Mouse (Mus musculus) small intestine, adult 2 months (tissue): ENCODE data around the gene Spsb2. TPM values are rescaled to one million over a fixed set of nuclear protein-coding genes. Genes with fewer than 3 reads are reported as not detected.

Source experiments
- H3K27ac ChIP-seq: fragments of 200-500 bp; 2 replicates; pipeline ENCODE4 v1.5.1; 2012; ENCODE audit warnings: low read depth, low read length, control low read depth, inconsistent platforms; ENCODE audit not compliant: insufficient read depth
- H3K27me3 ChIP-seq: fragments of 200-500 bp; 2 replicates; pipeline ENCODE4 v1.6.1; 2012; ENCODE audit warnings: mild to moderate bottlenecking, moderate library complexity, low read length, inconsistent platforms; ENCODE audit not compliant: control insufficient read depth, insufficient read depth
- H3K36me3 ChIP-seq: fragments of 200-500 bp; 2 replicates; pipeline ENCODE4 v1.6.1; 2012; ENCODE audit warnings: mild to moderate bottlenecking, low read length, control low read depth, inconsistent platforms; ENCODE audit not compliant: control insufficient read depth, insufficient read depth
- H3K4me1 ChIP-seq: fragments of 200-500 bp; 2 replicates; pipeline ENCODE4 v1.6.1; 2012; ENCODE audit warnings: low read length, inconsistent platforms, mixed read lengths; ENCODE audit not compliant: control insufficient read depth, insufficient read depth, insufficient read length
- H3K4me3 ChIP-seq: fragments of 200-500 bp; 2 replicates; pipeline ENCODE4 v1.5.1; 2012; ENCODE audit warnings: low read depth, mild to moderate bottlenecking, control low read depth, inconsistent platforms, low read length, moderate library complexity
- CTCF ChIP-seq: fragments of 200-500 bp; IDR thresholded peaks from 2 replicates; pipeline ENCODE4 v1.5.1; 2012; ENCODE audit warnings: low read depth, mild to moderate bottlenecking, control low read depth, inconsistent platforms, low read length, moderate library complexity, mixed read lengths; ENCODE audit not compliant: insufficient replicate concordance, insufficient read length; ENCODE audit errors: extremely low read depth
- POLR2A ChIP-seq: fragments of 200-500 bp; IDR thresholded peaks from 2 replicates; pipeline ENCODE4 v1.6.1; 2012; ENCODE audit warnings: low read depth, mild to moderate bottlenecking, control low read depth, inconsistent platforms, low read length, moderate library complexity
- WGBS: fragments of 180-500 bp; shearing (Covaris S2); methylation state at CpG from one replicate; pipeline ENCODE4 v1.1.7; 2018; 5-methylcytosine and 5-hydroxymethylcytosine counted together
- polyA plus RNA-seq: library from polyadenylated mRNA; depleted of rRNA; stranded (reverse); fragments of >200 nt; gene quantifications from 2 replicates; pipeline ENCODE4 v1.2.3, GENCODE M21; 2012

Spsb2 gene
- polyA plus RNA-seq, 1 experiment: 38.8 TPM

DNA sequence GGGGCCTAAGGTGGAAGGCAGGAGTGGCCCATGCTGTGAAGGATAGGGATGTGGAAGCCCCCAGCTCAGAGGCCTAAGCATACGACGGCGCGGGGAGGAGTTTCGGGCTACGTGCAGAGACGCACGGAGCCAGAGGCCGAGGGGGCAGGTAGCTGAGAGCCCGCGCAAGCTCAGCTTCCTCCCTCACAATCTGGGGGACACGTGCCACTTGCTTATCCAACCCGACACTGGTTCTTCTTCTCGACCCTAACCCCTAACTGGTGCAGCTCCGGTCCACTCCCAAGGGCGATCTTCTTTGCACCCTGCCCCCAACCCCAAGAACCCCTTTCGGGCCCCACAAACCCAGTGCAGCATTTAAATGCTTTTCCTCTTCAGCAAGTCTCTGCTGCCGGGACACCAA lies 5.0 kb downstream of the Spsb2 start:
- 0% methylated on average over 18 of the region's 18 CpGs for WGBS
- Histone ChIP-seq H3K36me3 (peaks cover 34% of the 10 kb centered on the region), H3K27me3 (no peaks in the 10 kb centered on the region), H3K4me3 (peak overlapping the region; percentile 88), H3K4me1 (peaks cover 13% of the 10 kb centered on the region; the same call in 1 of the 2 replicates), H3K27ac (peak overlapping the region; percentile 65)
- TF ChIP-seq POLR2A: no peak; the same call in 1 of the 2 replicates
- no peak for TF ChIP-seq CTCF

DNA sequence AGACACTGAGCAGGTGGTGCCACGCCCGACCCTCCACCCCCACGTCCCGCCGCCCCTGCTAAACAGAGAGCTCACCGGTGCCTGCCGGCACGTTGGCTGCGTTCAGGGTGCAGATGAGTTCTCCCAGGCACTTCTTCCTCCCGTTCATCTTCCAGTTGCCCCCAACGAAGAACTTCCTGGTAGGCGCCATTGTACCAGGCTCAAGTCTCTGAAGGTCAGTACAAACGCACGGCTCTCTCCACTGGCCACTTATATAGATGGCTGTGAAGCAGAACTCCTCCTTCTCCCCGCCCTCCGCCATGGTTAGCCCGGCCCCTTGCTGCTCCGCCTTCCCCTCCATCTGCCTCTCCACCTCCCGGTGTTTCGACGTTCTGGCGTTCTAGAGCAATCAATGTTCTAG lies 5.5 kb downstream of the Spsb2 start, which contains the start of gene Tpi1:
Gene Tpi1, minus strand, starts transcription at position 364 of the 400 bp plus-strand sequence.
- TF ChIP-seq POLR2A (peak; percentile 97), CTCF (no peak)
- Histone ChIP-seq H3K27me3 (no peaks in the 10 kb centered on the region), H3K27ac (peak within 1 kb of the TSS; percentile 65), H3K36me3 (peaks cover 36% of the 10 kb centered on the region), H3K4me3 (peak within 1 kb of the TSS; percentile 88), H3K4me1 (peaks cover 13% of the 10 kb centered on the region; the same call in 1 of the 2 replicates)
- under 1% methylated on average over 22 of the region's 22 CpGs for WGBS

DNA sequence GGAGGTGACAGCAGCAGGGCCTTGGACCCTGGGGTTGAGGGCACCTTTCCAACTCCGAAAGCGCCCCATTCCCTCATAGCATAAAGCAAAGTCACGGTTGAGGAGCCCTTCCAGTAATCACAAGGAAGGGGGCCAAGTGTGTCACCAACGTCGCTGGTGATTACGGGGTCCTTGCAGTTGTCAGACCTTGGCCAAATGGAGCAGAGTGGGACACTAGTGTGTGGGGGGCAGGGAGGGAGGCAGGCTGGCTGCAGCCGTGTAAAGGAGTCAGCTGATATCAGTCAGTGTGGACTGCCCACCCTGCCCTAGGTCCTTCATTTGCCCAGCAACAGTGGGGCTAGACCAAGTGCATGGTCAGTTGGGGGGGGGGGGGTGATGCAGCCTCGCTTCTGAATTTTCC lies 6.0 kb downstream of the Spsb2 start:
- Histone ChIP-seq H3K36me3 (peaks cover 40% of the 10 kb centered on the region), H3K4me3 (peak overlapping the region; percentile 88), H3K27ac (0 out of 2 replicates have a peak overlapping the region, but pooled peaks have one; percentile 10), H3K4me1 (peaks cover 13% of the 10 kb centered on the region; the same call in 1 of the 2 replicates), H3K27me3 (no peaks in the 10 kb centered on the region)
- TF ChIP-seq POLR2A: no peak
- TF ChIP-seq CTCF: no peak
- 16% methylated on average over 8 of the region's 8 CpGs for WGBS

DNA sequence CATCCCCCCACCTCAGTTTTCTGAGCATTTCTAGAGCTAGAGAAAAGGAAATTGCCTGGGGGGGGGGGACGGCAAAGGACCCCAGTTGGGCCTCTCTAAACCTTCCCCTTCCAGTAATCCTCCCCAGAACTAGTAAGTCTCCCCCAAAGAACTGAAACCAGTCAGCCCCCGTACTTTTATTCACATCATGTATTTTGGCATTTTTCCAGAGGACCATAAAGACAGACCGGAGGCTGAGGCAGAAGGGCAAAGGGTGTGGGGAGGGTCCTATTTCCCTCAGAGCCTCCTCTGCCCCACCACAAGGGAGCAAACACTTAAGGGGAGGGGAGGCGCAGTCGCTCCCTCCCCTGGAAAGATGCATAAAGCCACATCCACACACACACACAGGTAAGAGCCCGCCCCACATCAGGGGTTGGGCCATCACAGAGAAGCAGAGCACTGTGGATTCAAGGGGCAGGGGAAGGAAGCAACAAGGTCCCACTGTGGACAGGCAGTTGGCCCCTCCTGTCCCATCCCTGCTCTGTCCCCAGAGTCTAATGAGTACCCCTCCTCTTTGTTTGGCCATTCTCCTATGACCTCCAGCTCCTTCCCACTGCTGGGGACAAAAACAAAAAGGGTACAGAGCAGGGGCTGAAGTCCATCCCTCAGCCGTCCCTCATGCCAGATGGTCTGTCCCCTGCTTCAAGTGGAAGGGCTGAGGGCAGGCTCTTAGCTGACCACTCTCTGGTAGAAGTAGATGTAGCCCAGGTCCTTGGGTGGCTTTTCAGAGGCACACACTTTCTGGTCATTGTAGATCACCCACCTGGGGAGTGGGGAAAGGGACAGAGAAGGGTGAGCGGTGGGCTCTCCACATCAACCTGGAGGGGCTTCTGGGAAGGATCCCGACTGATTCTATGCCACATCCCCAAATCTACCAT lies 6.7 kb downstream of the Spsb2 start:
- no peak overlapping the region for H3K4me3 ChIP-seq
- H3K27ac ChIP-seq: no peak overlapping the region
- peaks cover 9% of the 10 kb centered on the region; the same call in 1 of the 2 replicates for H3K4me1 ChIP-seq
- peaks cover 47% of the 10 kb centered on the region for H3K36me3 ChIP-seq
- no peaks in the 10 kb centered on the region for H3K27me3 ChIP-seq
- TF ChIP-seq CTCF (no peak), POLR2A (no peak)
- 51% methylated on average over 9 of the region's 9 CpGs for WGBS

GRCm38 (mm10) chr6:124816611-124817010 lies 8.2 kb downstream of the Spsb2 start:
- peaks cover 8% of the 10 kb centered on the region; the same call in 1 of the 2 replicates for H3K4me1 ChIP-seq
- peaks cover 53% of the 10 kb centered on the region for H3K36me3 ChIP-seq
- no peaks in the 10 kb centered on the region for H3K27me3 ChIP-seq
- no peak overlapping the region for H3K4me3 ChIP-seq
- no peak overlapping the region for H3K27ac ChIP-seq
- 90% methylated on average over 4 of the region's 4 CpGs for WGBS
- TF ChIP-seq CTCF (no peak), POLR2A (no peak)

DNA sequence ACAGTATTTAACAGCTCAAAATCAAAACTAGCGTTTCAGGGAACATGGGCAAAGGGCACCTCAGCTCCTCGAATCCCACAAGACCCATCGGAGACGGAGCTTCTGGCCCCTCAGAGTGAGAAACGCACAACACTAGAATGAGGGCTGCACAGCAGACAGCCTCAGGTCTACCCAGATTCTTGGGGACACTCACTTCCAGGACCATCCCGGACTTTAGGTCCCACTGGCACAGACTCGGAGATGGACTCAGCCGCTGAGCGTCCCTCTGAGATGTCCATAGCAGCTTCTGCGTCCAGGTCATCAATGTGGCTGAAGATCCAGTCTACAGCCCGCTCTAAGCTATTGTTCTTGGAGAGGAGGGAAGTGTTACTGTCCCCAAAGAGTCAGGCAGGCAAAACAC lies 8.7 kb downstream of the Spsb2 start:
- 95% methylated on average over 11 of the region's 11 CpGs for WGBS
- TF ChIP-seq POLR2A (no peak), CTCF (no peak)
- H3K4me3 ChIP-seq: no peak overlapping the region
- H3K4me1 ChIP-seq: peaks cover 5% of the 10 kb centered on the region; the same call in 1 of the 2 replicates
- no peak overlapping the region for H3K27ac ChIP-seq
- H3K27me3 ChIP-seq: no peaks in the 10 kb centered on the region
- H3K36me3 ChIP-seq: peaks cover 52% of the 10 kb centered on the region

DNA sequence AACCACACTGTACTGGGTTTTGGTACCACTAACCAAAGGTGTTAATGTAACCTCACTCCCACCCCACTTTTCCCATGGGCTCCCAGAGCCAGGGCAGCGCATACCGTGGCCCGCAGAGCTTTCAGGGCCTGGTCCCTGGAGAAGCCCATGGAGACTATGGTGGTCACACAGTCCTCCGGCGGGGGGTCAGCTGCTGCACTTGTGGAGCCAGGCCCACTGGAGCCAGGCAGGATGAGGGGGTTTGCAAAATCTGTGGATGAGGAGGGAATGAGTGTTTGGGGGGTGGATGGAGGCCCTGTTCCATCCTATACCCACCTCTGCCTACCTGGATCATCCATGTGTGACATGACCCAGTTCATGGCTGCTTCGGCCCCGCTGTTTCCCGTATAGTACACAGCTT lies 9.1 kb downstream of the Spsb2 start:
- Histone ChIP-seq H3K27ac (no peak overlapping the region), H3K4me1 (peaks cover 5% of the 10 kb centered on the region; the same call in 1 of the 2 replicates), H3K4me3 (no peak overlapping the region), H3K27me3 (no peaks in the 10 kb centered on the region), H3K36me3 (peaks cover 53% of the 10 kb centered on the region)
- 95% methylated on average over 8 of the region's 8 CpGs for WGBS
- TF ChIP-seq POLR2A (no peak), CTCF (no peak)
